Mouse (Mus musculus) MEL (cell line): ENCODE data around the gene Mtpn. TPM values are rescaled to one million over a fixed set of nuclear protein-coding genes. Genes with fewer than 3 reads are reported as not detected.

Experiments used
- DNase-seq: peaks from one replicate; pipeline ENCODE4 v3.0.0; 2011; ENCODE audit warnings: low read depth, low spot score
- H3K27ac ChIP-seq: 2 replicates; pipeline ENCODE4 v1.5.1; 2012; ENCODE audit warnings: low read depth, mild to moderate bottlenecking, control low read depth, low read length, moderate library complexity; ENCODE audit not compliant: control insufficient read depth
- H3K27me3 ChIP-seq, 2 experiments: fragments of 150-350 bp in 1 of 2; sonication (generic) in 1 of 2; 2 replicates each; pipeline ENCODE4 v1.6.1; 2012; ENCODE audit warnings: low read length in 2 of 2, mild to moderate bottlenecking in 2 of 2, improper control_type of control experiment in 1 of 2, moderate library complexity in 1 of 2; ENCODE audit not compliant: insufficient read depth in 2 of 2, control insufficient read depth in 1 of 2
- H3K36me3 ChIP-seq, 2 experiments: 2 replicates each; pipeline ENCODE4 v1.6.1; 2012 to 2014; ENCODE audit warnings: low read length in 2 of 2, improper control_type of control experiment in 1 of 2, inconsistent platforms in 1 of 2, mild to moderate bottlenecking in 1 of 2; ENCODE audit not compliant: insufficient read depth in 2 of 2, control insufficient read depth in 1 of 2
- H3K4me1 ChIP-seq, 2 experiments: fragments of 150-350 bp in 1 of 2; sonication (generic) in 1 of 2; 2 replicates each; pipeline ENCODE4 v1.6.1; 2012; ENCODE audit warnings: low read length in 2 of 2, improper control_type of control experiment in 1 of 2, mild to moderate bottlenecking in 1 of 2; ENCODE audit not compliant: insufficient read depth in 2 of 2, control insufficient read depth in 1 of 2
- H3K4me3 ChIP-seq, 2 experiments: fragments of 150-350 bp in 1 of 2; sonication (generic) in 1 of 2; 2 replicates each; pipeline ENCODE4 v1.5.1; 2012; ENCODE audit warnings: low read depth in 2 of 2, low read length in 2 of 2, mild to moderate bottlenecking in 2 of 2, moderate library complexity in 2 of 2, control low read depth in 1 of 2, improper control_type of control experiment in 1 of 2; ENCODE audit not compliant: control insufficient read depth in 1 of 2, insufficient read depth in 1 of 2
- H3K79me2 ChIP-seq: 2 replicates; pipeline ENCODE4 v1.6.1; 2012; ENCODE audit warnings: mild to moderate bottlenecking, low read length, moderate library complexity; ENCODE audit not compliant: control insufficient read depth, poor library complexity, insufficient read depth
- H3K9ac ChIP-seq: 2 replicates; pipeline ENCODE4 v1.6.1; 2012; ENCODE audit warnings: low read depth, mild to moderate bottlenecking, control low read depth, low read length, moderate library complexity; ENCODE audit not compliant: control insufficient read depth, poor library complexity, severe bottlenecking
- H3K9me3 ChIP-seq: fragments of 150-350 bp; sonication (generic); replicated peaks from 2 replicates; pipeline ENCODE4 v1.6.1; 2012; ENCODE audit warnings: mild to moderate bottlenecking, low read length, improper control_type of control experiment, moderate library complexity; ENCODE audit not compliant: insufficient read depth
- CHD2 ChIP-seq: IDR thresholded peaks from 2 replicates; pipeline ENCODE4 v1.6.1; 2011; ENCODE audit warnings: low read length, improper control_type of control experiment
- E2F4 ChIP-seq: IDR thresholded peaks from 2 replicates; pipeline ENCODE4 v1.6.1; 2011; ENCODE audit warnings: low read depth, low read length, improper control_type of control experiment, borderline replicate concordance
- ELF1 ChIP-seq: IDR thresholded peaks from 2 replicates; pipeline ENCODE4 v1.6.1; 2014; ENCODE audit warnings: low read depth, mild to moderate bottlenecking, inconsistent platforms, low read length, improper control_type of control experiment, moderate library complexity
- EP300 ChIP-seq, 2 experiments: IDR thresholded peaks; 2 replicates each; pipeline ENCODE4 v1.6.1; 2011; ENCODE audit warnings: improper control_type of control experiment in 2 of 2, low read length in 2 of 2, low read depth in 1 of 2, mild to moderate bottlenecking in 1 of 2
- GATA1 ChIP-seq: IDR thresholded peaks from 2 replicates; pipeline ENCODE4 v1.6.1; 2011; ENCODE audit warnings: low read depth, low read length, improper control_type of control experiment
- HCFC1 ChIP-seq: IDR thresholded peaks from 2 replicates; pipeline ENCODE4 v1.6.1; 2012; ENCODE audit warnings: low read depth, mild to moderate bottlenecking, inconsistent platforms, low read length, improper control_type of control experiment, moderate library complexity
- MAX ChIP-seq: IDR thresholded peaks from 2 replicates; pipeline ENCODE4 v1.6.1; 2011; ENCODE audit warnings: low read length, improper control_type of control experiment
- MAZ ChIP-seq: IDR thresholded peaks from 2 replicates; pipeline ENCODE4 v1.6.1; 2012; ENCODE audit warnings: low read depth, mild to moderate bottlenecking, inconsistent platforms, low read length, improper control_type of control experiment
- MXI1 ChIP-seq: IDR thresholded peaks from 2 replicates; pipeline ENCODE4 v1.6.1; 2011; ENCODE audit warnings: mild to moderate bottlenecking, low read depth, low read length, improper control_type of control experiment
- MYC ChIP-seq: IDR thresholded peaks from 2 replicates; pipeline ENCODE4 v1.6.1; 2011; ENCODE audit warnings: low read depth, mild to moderate bottlenecking, low read length, improper control_type of control experiment, moderate library complexity
- NELFE ChIP-seq: IDR thresholded peaks from 2 replicates; pipeline ENCODE4 v1.6.1; 2011; ENCODE audit warnings: low read depth, low read length, improper control_type of control experiment
- NRF1 ChIP-seq: IDR thresholded peaks from 2 replicates; pipeline ENCODE4 v1.6.1; 2014; ENCODE audit warnings: low read depth, mild to moderate bottlenecking, inconsistent platforms, low read length, improper control_type of control experiment, moderate library complexity; ENCODE audit not compliant: poor library complexity, insufficient read depth, severe bottlenecking
- RAD21 ChIP-seq: IDR thresholded peaks from 2 replicates; pipeline ENCODE4 v1.6.1; 2011; ENCODE audit warnings: mild to moderate bottlenecking, low read depth, low read length, improper control_type of control experiment
- RCOR1 ChIP-seq: IDR thresholded peaks from 2 replicates; pipeline ENCODE4 v1.6.1; 2012; ENCODE audit warnings: low read depth, mild to moderate bottlenecking, inconsistent platforms, low read length, improper control_type of control experiment
- SIN3A ChIP-seq: IDR thresholded peaks from 2 replicates; pipeline ENCODE4 v1.6.1; 2012; ENCODE audit warnings: low read length, improper control_type of control experiment, inconsistent platforms
- SMC3 ChIP-seq: IDR thresholded peaks from 2 replicates; pipeline ENCODE4 v1.6.1; 2011; ENCODE audit warnings: low read depth, low read length, improper control_type of control experiment
- TAL1 ChIP-seq: IDR thresholded peaks from 2 replicates; pipeline ENCODE4 v1.6.1; 2012; ENCODE audit warnings: mild to moderate bottlenecking, inconsistent platforms, low read length, moderate library complexity, mixed read lengths
- TBP ChIP-seq: IDR thresholded peaks from 2 replicates; pipeline ENCODE4 v1.8.0; 2011; ENCODE audit warnings: low read depth, low read length, improper control_type of control experiment
- TCF12 ChIP-seq: IDR thresholded peaks from 2 replicates; pipeline ENCODE4 v1.6.1; 2014; ENCODE audit warnings: low read depth, mild to moderate bottlenecking, inconsistent platforms, low read length, improper control_type of control experiment, moderate library complexity
- UBTF ChIP-seq: IDR thresholded peaks from 2 replicates; pipeline ENCODE4 v1.6.1; 2012; ENCODE audit warnings: low read depth, mild to moderate bottlenecking, inconsistent platforms, low read length, improper control_type of control experiment, moderate library complexity, borderline replicate concordance; ENCODE audit not compliant: insufficient read depth
- USF2 ChIP-seq, 2 experiments: IDR thresholded peaks; 2 replicates each; pipeline ENCODE4 v1.6.1; 2011 to 2012; ENCODE audit warnings: improper control_type of control experiment in 2 of 2, low read length in 2 of 2, borderline replicate concordance in 1 of 2, inconsistent platforms in 1 of 2, low read depth in 1 of 2, mild to moderate bottlenecking in 1 of 2; ENCODE audit not compliant: insufficient read depth in 1 of 2
- ZKSCAN1 ChIP-seq: IDR thresholded peaks from 2 replicates; pipeline ENCODE4 v1.6.1; 2012; ENCODE audit warnings: low read depth, mild to moderate bottlenecking, inconsistent platforms, low read length, improper control_type of control experiment, moderate library complexity
- ZMIZ1 ChIP-seq: IDR thresholded peaks from 2 replicates; pipeline ENCODE4 v1.6.1; 2012; ENCODE audit warnings: low read depth, mild to moderate bottlenecking, inconsistent platforms, low read length, improper control_type of control experiment, moderate library complexity
- ZNF384 ChIP-seq: IDR thresholded peaks from 2 replicates; pipeline ENCODE4 v1.6.1; 2012; ENCODE audit warnings: low read depth, mild to moderate bottlenecking, inconsistent platforms, low read length, improper control_type of control experiment
- polyA plus RNA-seq, 2 experiments: library from polyadenylated mRNA; stranded (reverse) in 1 of 2; unstranded in 1 of 2; fragments of >175 nt in 1 of 2; fragments of >200 nt in 1 of 2; gene quantifications; 2 replicates each; pipeline versions ENCODE4 v1.2.1 to v1.2.4; 2012; ENCODE audit warnings: low replicate concordance in 2 of 2, low read depth in 1 of 2; ENCODE audit not compliant: insufficient read length in 2 of 2, insufficient read depth in 1 of 2, missing spikeins in 1 of 2
- total RNA-seq: library from RNA; depleted of rRNA; stranded (reverse); fragments of 300-350 nt; gene quantifications from 2 replicates; pipeline ENCODE4 v1.2.3, GENCODE M21; 2012

Gene Mtpn
- total and polyA plus RNA-seq, 3 experiments = 75.2 to 153 (median 85.4) TPM

GRCm38 (mm10) chr6:35504781-35505180 is 34.9 kb downstream of the Mtpn start:
- no peaks in the 10 kb centered on the region for H3K9me3 ChIP-seq

GRCm38 (mm10) chr6:35502904-35503303 is 36.8 kb downstream of the Mtpn start:
- Histone ChIP-seq H3K27me3 (no peaks in the 10 kb centered on the region), H3K79me2 (no peaks in the 10 kb centered on the region), H3K27ac (no peak overlapping the region), H3K4me3 (no peak overlapping the region), H3K9ac (no peak overlapping the region), H3K4me1 (no peaks in the 10 kb centered on the region; a peak in 1 of 4 replicates), H3K9me3 (no peaks in the 10 kb centered on the region), H3K36me3 (no peaks in the 10 kb centered on the region)
- peak; percentile 16 for DNase-seq
- TF ChIP-seq UBTF = no peak
- no peak for TF ChIP-seq MYC
- no peak for TF ChIP-seq SIN3A
- no peak for TF ChIP-seq MAX
- no peak for TF ChIP-seq MXI1
- no peak for TF ChIP-seq USF2 (IDR thresholded peaks at IDR 0.05; ENCODE audit: borderline replicate concordance in 1 of 2, insufficient read depth in 1 of 2, low read depth in 1 of 2, low read length in 2 of 2)
- TF ChIP-seq RAD21 = no peak
- no peak for TF ChIP-seq TAL1
- TF ChIP-seq EP300 (IDR thresholded peaks at IDR 0.05; ENCODE audit: low read depth in 1 of 2, low read length in 2 of 2) = no peak
- no peak for TF ChIP-seq HCFC1
- TF ChIP-seq ELF1 = no peak
- TF ChIP-seq ZNF384 = no peak
- no peak for TF ChIP-seq GATA1
- TF ChIP-seq SMC3 = no peak
- TF ChIP-seq CHD2 = no peak
- no peak for TF ChIP-seq NRF1
- TF ChIP-seq ZKSCAN1 = no peak
- no peak for TF ChIP-seq NELFE
- no peak for TF ChIP-seq TBP
- TF ChIP-seq MAZ = no peak

More at GRCm38 (mm10) chr6:35504781-35505180, 34.9 kb downstream of the Mtpn start:
- no peak for DNase-seq
- H3K36me3 ChIP-seq = peaks cover 0 to 7% of the 10 kb centered on the region in 2 experiments; a peak in 2 of 4 replicates
- no peak overlapping the region for H3K4me3 ChIP-seq
- H3K79me2 ChIP-seq = no peaks in the 10 kb centered on the region
- H3K4me1 ChIP-seq = no peaks in the 10 kb centered on the region; a peak in 1 of 4 replicates
- no peak for TF ChIP-seq ZMIZ1
- no peak for TF ChIP-seq RCOR1
- no peak for TF ChIP-seq TCF12
- TF ChIP-seq NRF1 = no peak
- no peak for TF ChIP-seq ZNF384
- no peak for TF ChIP-seq E2F4
- TF ChIP-seq MYC = no peak
- no peak for TF ChIP-seq SMC3
- TF ChIP-seq RAD21 = no peak
- TF ChIP-seq, all 39 proteins: peak for 0
- H3K9ac ChIP-seq = no peak overlapping the region
- no peak overlapping the region for H3K27ac ChIP-seq
- no peaks in the 10 kb centered on the region for H3K27me3 ChIP-seq
